Mouse (Mus musculus) embryonic facial prominence, embryonic 11.5 days (tissue): Measurements from ENCODE around the gene Auts2. TPM values are rescaled to one million over a fixed set of nuclear protein-coding genes. Genes with fewer than 3 reads are reported as not detected.
A peak's percentile ranks its signal among the peaks of the same experiment; 100 is the strongest.

Experiments used
- ATAC-seq: fragments of 200-750 bp; cut with Nextera tagmentation; replicated peaks from 2 replicates; pipeline ENCODE4 v1.8.0; 2017; ENCODE audit warnings: low read depth; ENCODE audit not compliant: insufficient number of reproducible peaks, low FRiP score, low TSS enrichment
- DNase-seq: peaks from one replicate; pipeline ENCODE4 v3.0.0-alpha.2; 2015; ENCODE audit warnings: low spot score
- H3K27ac ChIP-seq: fragments of 300-500 bp; sonication (generic); replicated peaks from 2 replicates; pipeline ENCODE4 v1.5.1; 2014; ENCODE audit warnings: mild to moderate bottlenecking, low read depth, low read length, control low read depth
- H3K27me3 ChIP-seq: fragments of 300-500 bp; sonication (generic); 2 replicates; pipeline ENCODE4 v1.6.1; 2014; ENCODE audit warnings: mild to moderate bottlenecking, low read length, moderate library complexity, mixed read lengths; ENCODE audit not compliant: control insufficient read depth, insufficient read depth
- H3K36me3 ChIP-seq: fragments of 300-500 bp; sonication (generic); replicated peaks from 2 replicates; pipeline ENCODE4 v1.6.1; 2014; ENCODE audit warnings: low read depth, mild to moderate bottlenecking, low read length, moderate library complexity, mixed read lengths; ENCODE audit not compliant: control insufficient read depth, insufficient read depth
- H3K4me1 ChIP-seq: fragments of 300-500 bp; sonication (generic); 2 replicates; pipeline ENCODE4 v1.6.1; 2014; ENCODE audit warnings: low read length, mixed read lengths; ENCODE audit not compliant: control insufficient read depth, insufficient read depth
- H3K4me2 ChIP-seq: fragments of 300-500 bp; sonication (generic); 2 replicates; pipeline ENCODE4 v1.6.1; 2014; ENCODE audit warnings: low read depth, mild to moderate bottlenecking, control low read depth, low read length, moderate library complexity
- H3K4me3 ChIP-seq: fragments of 300-500 bp; sonication (generic); 2 replicates; pipeline ENCODE4 v1.5.1; 2014; ENCODE audit warnings: low read depth, low read length, control low read depth
- H3K9ac ChIP-seq: fragments of 300-500 bp; sonication (generic); replicated peaks from 2 replicates; pipeline ENCODE4 v1.6.1; 2014; ENCODE audit warnings: mild to moderate bottlenecking, control low read depth, low read length
- H3K9me3 ChIP-seq: fragments of 300-500 bp; sonication (generic); replicated peaks from 2 replicates; pipeline ENCODE4 v1.6.1; 2016; ENCODE audit warnings: mild to moderate bottlenecking, low read length, inconsistent platforms, mixed read lengths; ENCODE audit not compliant: control insufficient read depth
- WGBS: fragments of 180-500 bp; shearing (Covaris S2); extraction: QIAGEN DNeasy Blood & Tissue Kit; methylation state at CpG from one replicate; pipeline ENCODE4 v1.1.7; 2014; 5-methylcytosine and 5-hydroxymethylcytosine counted together
- polyA plus RNA-seq: library from polyadenylated mRNA; unstranded; fragments of >200 nt; fragmentation: Nextera tagmentation; extraction: Ambion mirVana; gene quantifications from 2 replicates; pipeline ENCODE4 v1.2.1, GENCODE M21; 2014

Auts2 gene
- polyA plus RNA-seq, 1 experiment from 2014 or later: 30.5 TPM

DNA sequence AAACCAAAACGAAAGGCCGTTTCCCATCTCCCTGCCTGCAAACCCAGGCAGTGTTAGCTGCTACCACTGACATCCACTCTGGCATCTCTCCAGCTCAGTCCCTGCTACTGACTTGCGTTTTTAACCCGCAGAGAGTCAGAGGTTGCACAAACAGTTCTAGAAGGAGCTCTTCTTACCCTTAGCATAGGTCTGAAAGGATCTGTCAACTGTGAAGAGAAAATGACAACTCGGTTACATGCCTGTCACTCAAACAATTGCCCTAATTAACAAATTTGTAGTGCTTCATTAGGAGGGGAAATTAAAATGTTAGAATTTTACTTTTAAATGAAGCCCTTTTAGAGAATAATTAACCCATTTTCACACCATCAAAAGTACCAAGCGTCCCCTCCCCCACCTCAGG, 1083.2 kb downstream of the Auts2 start:
- no peak for DNase-seq
- H3K27ac ChIP-seq: no peak overlapping the region
- H3K9ac ChIP-seq: no peak overlapping the region
- H3K4me2 ChIP-seq: no peak overlapping the region
- no peaks in the 10 kb centered on the region for H3K9me3 ChIP-seq
- no peaks in the 10 kb centered on the region for H3K27me3 ChIP-seq
- 86% methylated on average over 6 of the region's 6 CpGs for WGBS
- H3K4me3 ChIP-seq: no peak overlapping the region
- no peaks in the 10 kb centered on the region for H3K4me1 ChIP-seq
- H3K36me3 ChIP-seq: peaks cover 19% of the 10 kb centered on the region
- ATAC-seq: no peak

DNA sequence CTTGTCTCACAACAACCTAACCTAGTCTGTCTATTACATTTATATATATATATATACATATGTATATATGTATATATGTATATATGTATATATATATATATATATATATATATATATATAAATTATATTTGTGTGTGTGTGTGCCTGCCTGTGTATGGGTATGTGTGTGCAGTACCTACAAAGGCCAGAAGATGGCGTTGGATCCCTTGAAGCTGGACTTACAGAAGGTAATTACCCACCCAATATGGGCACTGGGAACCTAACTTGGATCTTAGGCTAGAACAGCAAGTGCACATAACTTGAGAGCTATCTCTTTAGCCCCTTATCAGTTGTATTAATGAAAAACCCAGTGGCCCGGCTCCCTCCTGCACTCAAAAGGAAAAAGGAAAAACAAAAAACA, 1083.6 kb downstream of the Auts2 start:
- no peaks in the 10 kb centered on the region for H3K9me3 ChIP-seq
- H3K36me3 ChIP-seq: peaks cover 22% of the 10 kb centered on the region
- no peak overlapping the region for H3K27ac ChIP-seq
- H3K27me3 ChIP-seq: no peaks in the 10 kb centered on the region
- no peak overlapping the region for H3K9ac ChIP-seq
- ATAC-seq (no peak), DNase-seq (peak; percentile 32)
- H3K4me3 ChIP-seq: no peak overlapping the region
- no peak overlapping the region for H3K4me2 ChIP-seq
- 74% methylated on average over 2 of the region's 2 CpGs for WGBS
- no peaks in the 10 kb centered on the region for H3K4me1 ChIP-seq

DNA sequence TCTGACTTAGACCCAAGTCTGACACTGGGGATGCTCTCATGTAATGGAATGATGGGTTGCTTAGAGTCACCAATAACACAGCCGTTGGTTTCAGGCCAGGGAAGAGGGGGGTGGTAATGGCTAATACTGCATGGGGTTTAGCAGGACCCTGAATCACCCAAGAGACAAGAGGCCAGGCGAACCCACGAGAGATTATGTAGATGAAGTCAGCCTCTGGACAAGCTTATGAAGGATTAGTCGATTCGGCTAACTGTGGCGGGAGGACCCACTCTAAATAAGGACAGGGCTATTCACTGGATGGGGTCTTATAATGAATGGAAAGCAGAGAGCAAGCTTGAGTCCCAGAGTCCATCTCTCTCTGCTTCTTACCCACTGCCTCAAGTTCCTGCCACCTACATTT, 1084.4 kb downstream of the Auts2 start:
- Histone ChIP-seq H3K36me3 (peaks cover 27% of the 10 kb centered on the region), H3K4me3 (no peak overlapping the region), H3K4me2 (no peak overlapping the region), H3K27me3 (no peaks in the 10 kb centered on the region), H3K9me3 (no peaks in the 10 kb centered on the region), H3K9ac (no peak overlapping the region), H3K4me1 (no peaks in the 10 kb centered on the region), H3K27ac (no peak overlapping the region)
- 91% methylated on average over 6 of the region's 6 CpGs for WGBS
- ATAC-seq (no peak), DNase-seq (no peak)

DNA sequence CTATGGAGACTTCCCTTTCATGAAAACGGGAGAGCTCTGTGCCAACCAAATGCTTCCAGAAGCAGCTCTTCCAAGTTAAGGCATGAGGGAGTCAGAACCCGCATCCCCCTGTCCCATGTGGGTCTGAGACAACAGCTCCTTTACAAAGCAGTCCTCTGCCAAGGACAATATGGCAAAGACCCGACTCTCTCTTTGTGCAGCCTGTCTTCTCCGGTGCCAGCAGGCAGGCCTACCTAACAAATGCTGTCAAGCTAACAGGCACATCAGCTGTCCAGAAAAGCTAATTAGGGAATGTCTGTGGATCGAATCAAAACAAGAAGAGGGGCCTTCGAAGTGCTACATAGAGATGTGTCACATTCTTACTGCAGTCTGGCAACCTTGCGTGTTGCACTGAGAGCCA, 1085.1 kb downstream of the Auts2 start:
- 91% methylated on average over 7 of the region's 7 CpGs for WGBS
- no peaks in the 10 kb centered on the region for H3K9me3 ChIP-seq
- H3K4me1 ChIP-seq: no peaks in the 10 kb centered on the region
- no peak overlapping the region for H3K9ac ChIP-seq
- no peak overlapping the region for H3K4me2 ChIP-seq
- H3K27me3 ChIP-seq: no peaks in the 10 kb centered on the region
- no peak for ATAC-seq
- DNase-seq: no peak
- H3K36me3 ChIP-seq: peaks cover 30% of the 10 kb centered on the region
- no peak overlapping the region for H3K27ac ChIP-seq
- no peak overlapping the region for H3K4me3 ChIP-seq

DNA sequence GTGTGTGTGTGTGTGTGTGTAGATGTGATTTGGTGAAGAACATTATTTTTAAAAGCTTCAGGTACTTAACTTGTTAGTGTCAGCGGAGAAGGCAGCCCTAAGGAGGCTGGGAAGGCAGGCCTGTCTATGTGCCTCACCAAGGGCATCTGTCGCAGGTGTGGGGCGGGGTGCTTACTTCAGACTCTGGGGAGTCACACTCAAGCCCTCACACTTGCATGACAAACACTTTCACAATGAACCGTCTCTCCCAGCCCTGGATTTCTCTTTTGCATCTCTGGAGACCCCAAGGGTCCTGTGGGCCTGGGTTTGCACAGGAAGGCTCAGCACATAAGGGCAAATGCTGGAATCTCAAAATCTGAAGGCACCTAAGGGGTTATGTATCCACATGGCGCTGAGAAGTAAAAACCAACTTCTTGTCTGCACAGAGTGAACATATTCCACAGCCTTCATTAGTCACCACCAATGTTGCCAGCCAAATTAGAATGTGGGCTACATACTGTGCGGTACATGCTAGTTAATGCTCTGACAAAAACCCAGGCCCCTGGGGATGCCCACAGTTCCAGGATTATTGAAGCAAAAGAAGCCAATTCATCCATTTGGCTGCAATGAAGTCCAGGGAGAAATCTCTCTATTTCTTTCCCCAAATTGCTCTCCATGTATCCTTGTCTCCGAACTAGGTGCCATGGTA, 1093.8 kb downstream of the Auts2 start:
- Histone ChIP-seq H3K36me3 (peaks cover 27% of the 10 kb centered on the region), H3K9me3 (no peaks in the 10 kb centered on the region), H3K27me3 (no peaks in the 10 kb centered on the region), H3K4me1 (no peaks in the 10 kb centered on the region), H3K9ac (no peak overlapping the region), H3K4me2 (no peak overlapping the region), H3K27ac (no peak overlapping the region), H3K4me3 (no peak overlapping the region)
- 91% methylated on average over 7 of the region's 7 CpGs for WGBS
- no peak for DNase-seq
- ATAC-seq: no peak

DNA sequence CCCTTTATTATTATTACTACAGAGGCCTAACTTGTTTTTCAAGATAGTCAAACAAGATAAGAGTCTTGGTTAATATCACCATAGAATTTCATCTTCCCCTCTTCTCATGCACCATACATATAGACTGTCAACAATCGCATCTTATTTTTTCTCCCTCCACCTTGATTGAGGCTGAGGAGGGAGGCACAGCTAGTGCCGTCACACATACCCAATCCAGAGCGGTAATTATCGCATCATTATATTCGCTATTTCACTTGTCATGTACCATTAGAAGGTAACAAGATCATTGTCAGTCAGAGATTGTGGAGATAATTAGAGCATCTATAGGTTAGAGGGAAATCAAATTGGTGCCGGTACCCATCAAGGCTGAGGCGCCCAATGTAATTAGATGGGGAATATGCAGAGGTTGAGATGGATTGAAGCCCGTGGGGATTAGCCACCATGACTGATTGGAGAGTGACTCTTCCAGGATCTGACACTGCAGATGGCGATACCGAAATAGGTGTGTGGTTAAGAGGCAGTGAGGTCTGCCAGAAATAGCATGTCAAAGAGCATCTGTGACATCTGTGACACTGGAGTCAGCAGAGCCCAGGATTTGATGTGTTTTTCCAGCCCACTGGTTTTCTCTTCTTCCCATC, 1107.8 kb downstream of the Auts2 start:
- ATAC-seq (peak; percentile 40; the same call in 1 of the 2 replicates), DNase-seq (no peak)
- Histone ChIP-seq H3K4me2 (no peak overlapping the region), H3K4me3 (no peak overlapping the region), H3K27ac (no peak overlapping the region), H3K4me1 (no peaks in the 10 kb centered on the region), H3K27me3 (no peaks in the 10 kb centered on the region), H3K36me3 (peaks cover 11% of the 10 kb centered on the region), H3K9me3 (no peaks in the 10 kb centered on the region), H3K9ac (no peak overlapping the region)
- 83% methylated on average over 10 of the region's 10 CpGs for WGBS

DNA sequence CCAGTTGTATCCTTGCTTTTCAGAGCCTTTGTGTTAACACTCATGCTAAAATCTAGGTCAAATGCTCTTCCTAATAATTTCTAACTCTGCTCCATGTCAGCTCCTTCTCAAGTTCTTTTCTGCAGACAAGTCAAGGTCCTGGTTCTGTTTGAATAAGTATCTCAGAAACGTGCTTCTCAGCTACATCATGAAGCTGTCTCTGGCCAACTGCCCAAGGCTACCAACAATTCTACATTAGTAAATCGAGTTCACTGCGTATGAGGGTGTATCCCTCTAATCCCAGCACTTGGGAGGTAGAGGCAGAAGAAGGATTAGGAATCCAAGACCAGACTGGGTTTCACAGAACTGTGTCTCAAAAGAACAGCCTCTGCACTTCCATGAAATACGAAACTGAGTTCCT, 1109.9 kb downstream of the Auts2 start:
- Histone ChIP-seq H3K27me3 (no peaks in the 10 kb centered on the region), H3K36me3 (no peaks in the 10 kb centered on the region), H3K4me2 (no peak overlapping the region), H3K9me3 (no peaks in the 10 kb centered on the region), H3K9ac (no peak overlapping the region), H3K27ac (no peak overlapping the region), H3K4me1 (no peaks in the 10 kb centered on the region), H3K4me3 (no peak overlapping the region)
- WGBS: 87% methylated on average over 4 of the region's 4 CpGs
- no peak for ATAC-seq
- DNase-seq: no peak

DNA sequence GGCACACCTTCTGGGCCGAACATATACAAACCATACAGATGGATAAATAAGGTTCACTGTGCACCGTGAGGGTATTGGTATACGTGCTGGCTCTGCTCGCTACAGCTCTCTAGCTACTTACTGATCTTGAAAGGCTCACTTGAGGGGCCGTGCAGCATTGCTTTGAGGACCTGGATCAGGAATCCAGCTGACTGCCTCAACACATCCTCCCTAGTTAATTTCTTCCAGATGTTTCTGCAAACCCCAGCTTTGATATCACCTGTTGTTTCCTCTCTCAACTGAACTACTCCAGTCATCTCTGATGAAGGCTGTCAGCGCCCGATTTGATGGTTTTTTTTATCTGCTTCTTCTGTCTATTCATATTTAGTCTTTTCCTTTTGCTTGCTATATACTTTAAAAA, 1111.2 kb downstream of the Auts2 start:
- Histone ChIP-seq H3K9ac (no peak overlapping the region), H3K36me3 (no peaks in the 10 kb centered on the region), H3K9me3 (no peaks in the 10 kb centered on the region), H3K27me3 (no peaks in the 10 kb centered on the region), H3K4me3 (no peak overlapping the region), H3K4me1 (no peaks in the 10 kb centered on the region), H3K27ac (no peak overlapping the region), H3K4me2 (no peak overlapping the region)
- no peak for ATAC-seq
- 46% methylated on average over 7 of the region's 7 CpGs for WGBS
- DNase-seq: peak; percentile 66
